Mouse (Mus musculus): ENCODE results near the gene Chchd10.

GRCm38 (mm10) chr10:75954381-75954811, 21.5 kb downstream of the Chchd10 start, which contains the start of gene Gm5134:
- TF ChIP-seq CTCF (IDR thresholded peaks at IDR 0.05; ENCODE audit: low read depth), result no peak
- no peak for TF ChIP-seq EP300 (IDR thresholded peaks at IDR 0.05; ENCODE audit: low read depth)
